Mouse (Mus musculus) liver, postnatal 0 days (tissue): ENCODE data around the gene Phyh.

ENCODE experiments used
- CTCF ChIP-seq: sonication (generic); IDR thresholded peaks from 2 replicates; pipeline ENCODE4 v1.5.1; 2016; ENCODE audit warnings: antibody characterized with exemption, low read depth
- EP300 ChIP-seq: IDR thresholded peaks from 2 replicates; pipeline ENCODE4 v1.6.1; 2016; ENCODE audit warnings: antibody characterized with exemption, low read depth, mild to moderate bottlenecking

- no peak for TF ChIP-seq EP300
- TF ChIP-seq CTCF, result no peak
Observed at GRCm38 (mm10) chr2:4886896-4887295, 31.9 kb upstream of the Phyh start.
